Mouse (Mus musculus) CD8-positive naive resting alpha-beta T cell, adult 2 months (primary cell): ENCODE measurements around the gene Gm3893.
"Not testable (repeated sequence)": the region's sequence is repeated elsewhere in the genome, so short reads cannot be mapped to it uniquely, and the experiment has no call there.

Experiments used
- DNase-seq, 2 experiments: peaks; one replicate each; pipeline ENCODE4 v3.0.0; 2022; ENCODE audit warnings: low read depth in 2 of 2, low spot score in 2 of 2

The Gm3893 gene

GRCm38 (mm10) chr4:42090907-42091306 lies at the start of gene Gm3893:
TSS of gene Gm3893 (plus strand) at chr4:42091207.
- not testable (repeated sequence) for DNase-seq

- DNase-seq, result not testable (repeated sequence)
These were observed 23.5 kb downstream of the Gm3893 start, which contains the start of gene Gm13304 for GRCm38 (mm10) chr4:42114517-42114916. TSS of gene Gm13304 (plus strand) at chr4:42114817.
